Mouse (Mus musculus) E14TG2a.4 (cell line): ENCODE measurements around the gene Nckap5l.
A peak's percentile ranks its signal among the peaks of the same experiment; 100 is the strongest.

ENCODE experiments used
- H3K27me3 ChIP-seq: 2 replicates; pipeline ENCODE4 v1.6.1; 2014; ENCODE audit warnings: low read length, control low read depth; ENCODE audit not compliant: insufficient read depth
- H3K36me3 ChIP-seq: 2 replicates; pipeline ENCODE4 v1.6.1; 2014; ENCODE audit warnings: low read length, control low read depth; ENCODE audit not compliant: insufficient read depth
- H3K4me1 ChIP-seq: replicated peaks from 2 replicates; pipeline ENCODE4 v1.6.1; 2014; ENCODE audit warnings: low read depth, low read length, control low read depth
- H3K4me3 ChIP-seq: replicated peaks from 2 replicates; pipeline ENCODE4 v1.5.1; 2014; ENCODE audit warnings: mild to moderate bottlenecking, low read length
- H3K9me3 ChIP-seq: 2 replicates; pipeline ENCODE4 v1.6.1; 2014; ENCODE audit warnings: low read length, control low read depth
- CTCF ChIP-seq: conservative IDR thresholded peaks from 2 replicates; pipeline ENCODE4 v1.5.1; 2014; ENCODE audit warnings: low read length
- NANOG ChIP-seq: IDR thresholded peaks from 2 replicates; pipeline ENCODE4 v1.6.1; 2014; ENCODE audit warnings: borderline replicate concordance, low read length, mixed read lengths
- POU5F1 ChIP-seq: IDR thresholded peaks from 2 replicates; pipeline ENCODE4 v1.6.1; 2014; ENCODE audit warnings: low read length, borderline replicate concordance

The Nckap5l gene

DNA sequence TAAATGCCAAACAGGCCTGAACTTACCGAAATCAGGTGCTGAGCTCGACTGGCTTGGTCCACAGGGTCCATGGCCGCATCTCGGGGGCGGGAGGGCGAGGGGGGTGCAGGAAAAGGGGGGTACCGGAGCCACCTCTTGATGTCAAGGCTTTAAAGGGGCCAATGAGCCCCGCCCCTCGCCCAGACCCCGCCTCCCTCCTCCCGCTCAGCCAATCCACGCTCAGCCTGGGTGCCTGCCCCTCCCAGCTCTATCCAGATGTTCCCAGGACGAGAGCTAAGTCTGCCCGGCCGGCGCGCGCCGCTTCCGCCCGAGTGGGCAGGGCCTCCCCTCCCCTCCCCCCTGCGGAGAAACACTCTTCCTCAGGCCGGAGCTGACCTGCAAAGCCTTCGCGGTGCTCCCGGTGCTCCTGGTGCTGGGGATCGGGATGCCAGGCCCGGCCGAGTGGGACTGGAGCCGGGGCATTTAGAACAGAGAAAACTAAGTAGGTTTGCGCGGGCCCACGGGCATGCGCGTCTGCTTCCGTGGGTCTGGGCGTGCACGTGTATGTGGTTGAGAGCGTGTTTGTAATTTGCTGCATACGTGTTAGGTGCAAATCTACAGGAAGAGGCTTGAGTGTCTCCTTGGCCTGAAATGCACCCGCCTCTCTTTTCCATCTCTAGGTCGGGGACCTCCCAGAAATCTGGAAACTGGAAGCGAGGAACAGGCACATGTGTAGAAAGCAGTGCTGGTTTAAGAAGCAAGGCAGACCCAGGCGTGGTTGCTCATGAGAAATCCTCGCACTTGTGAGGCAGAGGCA lies at the start of gene Nckap5l:
TSS of gene Nckap5l (minus strand) at position 143 of the 796 bp plus-strand sequence.
- H3K9me3 ChIP-seq = no peaks in the 10 kb centered on the region
- TF ChIP-seq CTCF (no peak), NANOG (no peak), POU5F1 (no peak)

DNA sequence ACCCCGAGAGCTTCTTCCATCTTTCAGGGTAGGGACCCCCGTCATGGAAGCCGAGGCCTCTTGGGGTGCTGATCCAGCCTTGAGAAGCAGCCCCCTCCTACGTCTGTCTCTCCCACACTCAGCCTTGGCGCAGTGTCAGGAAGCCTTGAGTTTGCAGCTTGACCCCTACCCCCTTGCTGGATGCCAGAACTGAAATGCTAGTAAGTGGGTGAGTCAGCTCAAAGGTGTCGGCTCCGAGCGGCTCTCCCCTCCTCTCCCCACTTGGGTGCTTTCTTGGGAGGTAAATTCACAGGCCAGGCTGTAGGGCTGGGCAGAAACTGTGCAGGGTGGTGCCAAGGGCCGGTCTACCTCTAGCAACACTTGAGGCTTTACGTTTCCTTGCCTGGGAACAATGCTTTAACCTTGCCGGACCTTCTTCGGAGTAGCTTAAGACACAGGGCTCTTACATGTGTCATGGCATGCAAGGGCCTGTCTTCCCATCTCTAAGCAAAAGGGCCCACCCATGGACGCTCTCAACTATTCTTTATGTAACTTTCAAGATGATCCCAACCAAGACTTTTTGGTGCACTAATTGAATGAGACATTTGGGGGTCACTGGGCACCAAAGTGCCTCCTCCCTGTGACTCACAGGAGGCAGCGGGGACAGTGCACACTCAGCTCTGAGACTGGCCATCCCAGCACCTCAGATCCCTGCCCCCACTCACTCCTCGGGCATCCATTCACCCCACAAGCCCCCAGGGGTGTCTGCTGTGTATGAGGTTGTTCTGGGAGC lies 48.0 kb upstream of the Nckap5l start:
- no peaks in the 10 kb centered on the region for H3K9me3 ChIP-seq
- H3K4me3 ChIP-seq = no peak overlapping the region
- H3K36me3 ChIP-seq = no peaks in the 10 kb centered on the region
- H3K27me3 ChIP-seq = peaks cover 12% of the 10 kb centered on the region; the same call in 1 of the 2 replicates
- no peak for TF ChIP-seq POU5F1
- TF ChIP-seq CTCF = no peak
- no peak for TF ChIP-seq NANOG
- peaks cover 46% of the 10 kb centered on the region for H3K4me1 ChIP-seq

More for the DNA sequence above, at the start of gene Nckap5l:
- H3K4me3 ChIP-seq = peak within 1 kb of the TSS; percentile 88
- H3K27me3 ChIP-seq = no peaks in the 10 kb centered on the region
- peaks cover 19% of the 10 kb centered on the region; the same call in 1 of the 2 replicates for H3K36me3 ChIP-seq
- peaks cover 58% of the 10 kb centered on the region for H3K4me1 ChIP-seq

DNA sequence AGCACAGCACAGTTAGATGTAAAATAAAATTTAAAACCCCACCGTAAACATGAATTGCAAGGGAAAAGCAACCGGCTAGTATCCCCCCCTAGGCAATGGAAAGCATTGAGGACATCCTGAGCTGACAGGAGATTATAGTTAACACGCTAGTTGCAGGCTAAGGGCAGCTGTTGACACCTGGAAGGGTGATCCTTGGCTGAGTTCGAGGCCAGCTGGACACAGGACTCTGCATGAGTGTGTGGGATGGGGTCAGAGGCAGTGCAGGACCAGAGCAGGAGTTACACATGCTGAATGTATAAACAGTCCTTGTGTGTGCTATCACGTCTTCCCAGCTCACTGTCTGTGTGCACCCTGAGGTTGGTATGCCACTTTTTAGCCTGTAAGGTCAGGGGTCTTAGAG lies 45.7 kb upstream of the Nckap5l start:
- H3K4me3 ChIP-seq = no peak overlapping the region
- H3K9me3 ChIP-seq = no peaks in the 10 kb centered on the region
- H3K4me1 ChIP-seq = peaks cover 56% of the 10 kb centered on the region
- H3K27me3 ChIP-seq = peaks cover 26% of the 10 kb centered on the region
- no peaks in the 10 kb centered on the region for H3K36me3 ChIP-seq
- TF ChIP-seq POU5F1 = no peak
- no peak for TF ChIP-seq CTCF
- TF ChIP-seq NANOG = no peak

DNA sequence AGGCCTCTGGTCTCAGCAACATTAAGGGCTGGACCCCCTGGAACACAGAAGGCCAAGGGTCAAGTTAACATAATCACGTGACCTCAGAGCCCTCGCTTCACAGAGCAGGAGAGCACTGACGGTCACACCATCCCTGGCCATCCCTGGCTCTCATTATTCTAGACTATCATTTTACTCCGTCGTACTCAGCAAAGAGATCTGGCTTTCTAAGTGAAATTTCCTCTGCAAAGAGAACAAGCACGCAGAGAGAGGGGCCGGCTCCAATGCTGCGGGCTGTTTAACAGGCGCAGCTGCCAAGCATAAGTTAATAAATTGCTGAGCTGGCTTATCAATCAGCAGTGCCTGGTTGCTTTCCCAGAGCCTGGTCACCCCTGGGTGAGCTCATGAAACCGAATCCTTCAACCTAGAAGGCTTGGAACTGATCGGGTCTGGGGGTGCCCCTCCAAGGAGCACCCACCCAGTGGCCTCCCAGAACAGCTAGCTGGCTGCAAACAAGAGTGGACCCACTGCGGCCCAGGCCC lies 44.8 kb upstream of the Nckap5l start:
- peaks cover 27% of the 10 kb centered on the region for H3K27me3 ChIP-seq
- H3K36me3 ChIP-seq = no peaks in the 10 kb centered on the region
- H3K4me3 ChIP-seq = no peak overlapping the region
- TF ChIP-seq NANOG (no peak), CTCF (no peak), POU5F1 (no peak)
- H3K4me1 ChIP-seq = peaks cover 59% of the 10 kb centered on the region
- H3K9me3 ChIP-seq = no peaks in the 10 kb centered on the region

DNA sequence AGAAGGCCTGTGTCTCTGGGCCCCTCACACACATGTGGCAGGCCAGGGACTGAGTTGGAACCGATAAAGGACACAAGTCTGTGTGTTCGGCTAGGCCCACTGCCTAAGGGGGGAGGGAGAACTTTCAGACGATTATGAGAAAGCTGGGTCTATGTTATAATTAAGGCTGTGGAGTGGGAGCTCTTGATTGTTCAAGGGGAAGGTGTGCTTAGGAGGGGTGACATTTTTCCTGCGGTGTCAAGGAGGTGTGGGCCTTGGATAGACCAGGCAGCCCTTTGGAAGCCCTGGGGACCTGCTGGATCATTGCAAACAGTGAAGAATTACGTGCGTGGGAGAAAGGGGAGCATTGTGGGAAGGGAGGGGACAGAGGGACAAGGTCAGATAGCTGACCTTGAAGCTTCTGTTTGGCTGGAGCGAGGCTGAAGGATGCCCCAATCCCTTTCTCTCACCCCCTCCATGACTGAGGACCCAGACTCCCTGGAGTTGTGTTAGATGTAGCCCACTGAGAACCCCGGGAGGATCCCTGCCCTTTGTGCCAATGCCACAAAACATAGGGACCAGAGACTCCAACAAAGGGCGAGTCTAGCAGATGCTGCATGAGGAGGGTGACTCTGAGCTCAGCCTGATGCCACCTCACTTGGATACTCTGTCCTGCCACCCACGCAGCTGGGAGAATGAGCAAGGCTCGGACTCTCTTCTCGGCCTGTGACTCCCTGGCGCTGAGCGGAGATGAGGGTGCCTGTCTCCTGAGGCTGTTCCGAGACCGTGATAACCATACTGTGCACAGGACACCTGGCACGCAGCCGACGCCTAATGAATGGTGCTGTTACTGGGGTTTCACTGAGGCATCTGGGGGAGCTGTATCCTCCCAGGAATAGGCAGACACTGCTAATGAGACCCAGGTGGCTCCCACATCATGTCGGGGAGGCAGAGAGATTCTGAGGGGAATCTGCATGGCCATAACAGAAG lies 44.0 kb upstream of the Nckap5l start:
- Histone ChIP-seq H3K27me3 (peaks cover 27% of the 10 kb centered on the region), H3K4me1 (peaks cover 60% of the 10 kb centered on the region), H3K36me3 (no peaks in the 10 kb centered on the region), H3K4me3 (no peak overlapping the region), H3K9me3 (no peaks in the 10 kb centered on the region)
- TF ChIP-seq POU5F1 = no peak
- TF ChIP-seq NANOG = no peak
- TF ChIP-seq CTCF = no peak

DNA sequence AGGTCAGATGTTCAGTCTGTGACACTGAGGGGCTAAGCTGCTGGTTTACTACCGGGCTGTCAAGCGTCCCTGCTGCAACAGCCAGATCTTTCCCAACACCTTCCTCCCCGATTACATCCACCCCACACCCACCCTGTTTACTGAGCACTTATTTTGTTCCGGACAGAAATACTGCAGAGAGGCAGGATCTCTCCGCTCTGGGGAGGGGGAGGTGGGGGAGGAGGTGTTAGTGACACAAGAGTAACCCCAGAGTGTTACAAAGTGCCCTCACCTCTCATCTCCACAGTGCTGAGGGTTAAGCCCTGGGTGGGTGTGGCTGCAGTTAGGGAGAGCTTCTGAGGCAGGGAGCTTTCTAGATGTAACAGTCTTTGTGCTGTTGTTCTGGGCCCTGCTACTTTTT lies 42.8 kb upstream of the Nckap5l start:
- peaks cover 47% of the 10 kb centered on the region for H3K4me1 ChIP-seq
- no peak for TF ChIP-seq NANOG
- TF ChIP-seq CTCF = no peak
- no peak for TF ChIP-seq POU5F1

DNA sequence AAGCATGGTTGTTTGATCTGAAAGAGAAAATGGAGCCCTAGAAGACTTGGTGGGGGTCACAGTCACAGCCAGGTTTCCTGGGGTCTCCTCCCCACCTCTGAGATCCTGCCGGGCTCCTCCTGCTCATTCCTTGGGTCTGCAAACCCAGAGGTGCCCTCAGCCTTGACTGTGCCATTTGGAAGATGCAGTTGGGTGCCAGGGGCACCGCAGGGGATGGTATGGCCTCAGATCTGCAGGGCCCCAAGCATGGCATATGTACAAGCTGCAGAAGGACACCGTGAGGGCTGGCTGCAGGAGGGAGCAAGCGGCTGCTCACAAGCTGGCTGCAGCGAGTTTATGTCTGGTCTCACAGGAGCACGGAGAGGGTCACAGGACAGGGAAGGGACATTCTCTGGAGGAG lies 42.2 kb upstream of the Nckap5l start:
- H3K9me3 ChIP-seq = no peaks in the 10 kb centered on the region
- peaks cover 21% of the 10 kb centered on the region for H3K27me3 ChIP-seq
- H3K4me3 ChIP-seq = no peak overlapping the region
- no peak for TF ChIP-seq CTCF
- no peak for TF ChIP-seq POU5F1
- no peak for TF ChIP-seq NANOG
- H3K4me1 ChIP-seq = peaks cover 41% of the 10 kb centered on the region
- no peaks in the 10 kb centered on the region for H3K36me3 ChIP-seq

More for the DNA sequence above, 42.8 kb upstream of the Nckap5l start:
- no peaks in the 10 kb centered on the region for H3K36me3 ChIP-seq
- no peak overlapping the region for H3K4me3 ChIP-seq
- H3K27me3 ChIP-seq = peaks cover 22% of the 10 kb centered on the region
- H3K9me3 ChIP-seq = no peaks in the 10 kb centered on the region

DNA sequence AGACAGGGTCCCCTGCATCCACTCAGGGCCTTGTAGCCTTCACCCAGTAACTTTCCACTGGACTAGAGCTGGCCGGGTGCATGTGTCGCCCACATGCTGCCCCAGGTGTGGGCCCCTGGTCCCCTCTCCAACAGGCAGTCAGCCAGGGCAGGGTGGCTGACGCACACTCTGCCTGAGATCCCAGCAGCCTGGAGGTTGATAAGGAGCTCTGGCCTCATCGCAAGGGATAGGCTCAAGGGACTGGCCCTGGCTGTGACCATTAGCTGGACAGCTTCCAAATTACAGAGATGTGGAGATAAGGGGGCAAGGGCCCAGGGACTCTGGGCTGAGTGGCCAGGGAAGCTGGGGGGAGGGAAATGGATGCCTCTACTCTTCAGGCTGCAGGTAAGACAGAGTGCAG lies 41.2 kb upstream of the Nckap5l start:
- H3K4me1 ChIP-seq = peaks cover 40% of the 10 kb centered on the region
- H3K9me3 ChIP-seq = no peaks in the 10 kb centered on the region
- H3K36me3 ChIP-seq = no peaks in the 10 kb centered on the region
- H3K27me3 ChIP-seq = peaks cover 21% of the 10 kb centered on the region
- no peak overlapping the region for H3K4me3 ChIP-seq
- no peak for TF ChIP-seq POU5F1
- TF ChIP-seq NANOG = no peak
- no peak for TF ChIP-seq CTCF
